ENCODE assay signal across 8 mouse cellular contexts in the genomic region with DNA sequence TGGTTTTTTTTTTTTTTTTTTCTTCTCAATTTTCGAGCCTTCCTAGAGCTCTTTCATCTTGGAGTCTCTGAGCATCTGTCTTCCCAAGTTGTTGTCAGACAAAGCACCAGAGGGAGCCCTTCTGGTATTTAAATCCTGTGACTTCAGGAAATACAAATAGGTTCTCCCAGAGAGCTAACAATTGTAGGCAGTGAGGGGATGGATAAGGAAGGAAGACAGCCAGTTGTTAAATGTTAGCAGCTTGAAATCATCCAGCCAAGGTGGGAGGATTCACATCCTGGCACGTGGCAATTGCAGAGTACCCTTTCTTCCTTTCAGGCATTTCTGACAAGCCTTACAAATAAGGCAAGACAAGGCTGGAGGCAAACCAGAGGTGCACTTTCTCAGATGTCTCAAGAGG.
DNase-seq lines count a peak whose midpoint lies in the region; TF ChIP-seq lines count a peak whose summit lies in the region.

No protein-coding gene starts in this region.

- no peak for TF ChIP-seq POLR2A in brain, embryonic 14.5 days (IDR thresholded peaks at IDR 0.05; ENCODE audit: borderline replicate concordance, extremely low read depth, insufficient read depth, insufficient read length, poor library complexity, severe bottlenecking)

- intact Hi-C loops in left cerebral cortex, postnatal 36 days (cut with DNase I) = loop anchor here (5.0 kb wide), 1 partner anchor 206 kb away; no protein-coding TSS in a partner anchor

- TF ChIP-seq CTCF in brain, embryonic 14.5 days (IDR thresholded peaks at IDR 0.05; ENCODE audit: borderline replicate concordance, extremely low read depth, insufficient read depth, insufficient read length) = peak; percentile 29; the same call in 1 of the 2 replicates

- DNase-seq in layer of hippocampus, adult 11-12 months (ENCODE audit: low spot score) = peak; percentile 42
- DNase-seq in layer of hippocampus, postnatal 36 days = no peak
- peak; percentile 78 for DNase-seq in brain, embryonic 14.5 days (ENCODE audit: low read depth)
- DNase-seq in frontal cortex, postnatal 14 days (ENCODE audit: low spot score in 2 of 2) = peak; percentile 10
- peak; percentile 23 to 25 for DNase-seq in left cerebral cortex, postnatal 36 days (ENCODE audit: low spot score in 2 of 2)
- no peak for DNase-seq in gastrocnemius, adult 8-10 months (ENCODE audit: low spot score in 2 of 2)
- no peak for DNase-seq in cerebellum, adult 11-12 months
- DNase-seq in urinary bladder, adult 2 months (ENCODE audit: low spot score) = no peak

Comparison
In these comparisons a context has a peak if more than half of its experiments do, and no peak if none do; other contexts are left out.
1. DNase-seq: peak in layer of hippocampus, adult 11-12 months (single experiment), brain, embryonic 14.5 days (single experiment), frontal cortex, postnatal 14 days (2 of 2) and left cerebral cortex, postnatal 36 days (2 of 2); none in layer of hippocampus, postnatal 36 days (0 of 2), gastrocnemius, adult 8-10 months (0 of 2), cerebellum, adult 11-12 months (single experiment) and urinary bladder, adult 2 months (single experiment).